Mouse (Mus musculus) right cerebral cortex, postnatal 14 days (tissue): ENCODE results near the gene Cdc26.

Source experiments
- DNase-seq: peaks from one replicate; pipeline ENCODE4 v3.0.0; 2022

The Cdc26 gene

DNA sequence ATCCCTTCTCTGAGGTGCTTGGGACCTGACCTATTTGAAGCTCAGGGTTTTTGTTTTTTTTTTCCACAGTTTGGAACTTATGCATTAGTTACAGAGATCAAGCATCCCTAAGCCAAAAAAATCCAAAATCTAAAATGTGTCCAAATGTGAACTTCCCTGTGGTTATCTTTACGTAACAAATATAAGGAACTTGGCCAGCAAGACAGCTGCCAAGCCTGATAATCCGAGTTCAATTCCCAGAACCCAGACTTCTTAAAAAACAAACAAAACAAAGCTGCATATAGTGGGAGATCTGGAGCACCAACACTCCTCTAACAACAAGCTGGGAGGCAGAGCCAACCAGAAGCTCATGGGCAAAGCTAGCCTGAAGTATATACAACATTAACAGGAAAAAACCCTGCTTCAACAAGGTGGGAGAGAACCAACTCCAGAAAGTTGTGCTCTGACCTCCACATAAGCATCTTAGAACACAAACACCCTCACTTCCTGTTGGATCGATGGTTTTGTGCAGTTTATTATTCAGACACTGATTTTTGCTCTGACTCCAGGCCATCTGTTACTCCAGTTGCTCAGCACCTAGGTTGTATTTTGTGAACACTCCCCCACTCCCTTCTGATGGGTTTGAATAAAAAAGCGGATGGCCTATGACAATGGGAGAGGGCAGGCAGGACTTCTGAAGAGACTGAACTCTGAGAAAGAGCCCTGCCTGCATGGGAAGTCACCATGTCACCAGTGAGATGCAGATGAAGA is 10.7 kb downstream of the Cdc26 start:
- DNase-seq: no peak

DNA sequence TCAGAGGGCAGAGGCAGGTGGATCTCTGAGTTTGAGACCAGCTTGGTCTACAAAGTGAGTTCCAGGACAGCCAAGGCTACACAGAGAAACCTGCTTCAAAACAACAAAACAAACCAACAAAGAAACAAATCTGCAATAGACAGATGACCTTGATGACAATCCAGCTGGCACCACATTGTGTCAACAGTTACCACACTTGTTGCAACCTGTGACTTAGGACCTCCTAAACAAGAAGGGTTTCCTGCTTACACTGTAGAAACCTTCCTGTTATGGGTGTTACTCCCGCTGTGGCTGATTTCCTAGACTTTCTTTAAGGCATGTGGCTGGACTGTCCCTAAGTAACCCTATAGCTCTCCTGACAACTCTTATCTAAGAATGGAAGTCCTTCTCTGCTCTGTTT is 12.6 kb downstream of the Cdc26 start:
- DNase-seq: no peak

- no peak for DNase-seq
Measured at GRCm38 (mm10) chr4:62393459-62393858, 15.0 kb downstream of the Cdc26 start.

GRCm38 (mm10) chr4:62391892-62392291 is 16.6 kb downstream of the Cdc26 start:
- no peak for DNase-seq

DNA sequence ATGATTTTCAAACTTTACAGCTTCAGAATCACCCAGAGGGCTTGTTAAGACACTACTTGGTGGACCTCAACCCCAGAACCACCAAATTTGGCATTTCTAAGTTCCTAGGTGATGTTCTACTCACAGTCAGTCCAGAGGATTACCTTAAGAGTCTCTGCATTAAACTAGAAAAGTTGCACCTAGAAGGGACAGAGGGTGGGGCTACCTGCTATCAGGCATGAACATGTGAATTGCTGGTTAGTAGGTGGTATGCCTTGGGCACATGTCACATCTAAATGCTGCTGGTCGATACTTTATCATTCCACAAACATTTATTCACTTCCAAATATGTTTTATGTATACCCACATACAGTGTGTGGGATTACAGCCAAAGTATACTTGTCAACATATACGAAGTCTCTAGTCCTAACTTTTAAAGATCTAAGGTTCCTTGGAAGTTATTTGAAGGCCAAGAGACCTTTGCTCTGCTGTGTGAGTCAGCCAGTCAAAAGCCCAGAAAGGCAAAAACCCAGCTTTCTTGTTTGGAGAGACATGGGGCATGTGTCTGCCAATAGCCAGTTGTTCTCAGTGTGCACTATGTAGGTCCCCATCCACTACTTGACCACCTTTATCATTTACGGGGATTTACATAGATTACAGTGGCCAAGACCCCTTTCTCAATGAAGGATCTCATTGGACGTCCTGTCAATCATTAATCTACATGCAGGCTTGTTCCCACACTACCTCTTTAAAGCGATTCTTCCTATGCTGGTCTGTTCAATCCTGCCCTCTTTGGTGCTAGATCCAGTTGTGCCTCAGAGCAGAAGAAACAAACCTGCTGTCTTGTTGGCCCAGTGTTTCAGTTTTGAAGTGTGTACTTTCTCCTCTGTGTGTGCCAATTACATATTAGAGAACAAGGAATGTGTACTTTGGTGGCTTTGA is 18.6 kb downstream of the Cdc26 start:
- no peak for DNase-seq

DNA sequence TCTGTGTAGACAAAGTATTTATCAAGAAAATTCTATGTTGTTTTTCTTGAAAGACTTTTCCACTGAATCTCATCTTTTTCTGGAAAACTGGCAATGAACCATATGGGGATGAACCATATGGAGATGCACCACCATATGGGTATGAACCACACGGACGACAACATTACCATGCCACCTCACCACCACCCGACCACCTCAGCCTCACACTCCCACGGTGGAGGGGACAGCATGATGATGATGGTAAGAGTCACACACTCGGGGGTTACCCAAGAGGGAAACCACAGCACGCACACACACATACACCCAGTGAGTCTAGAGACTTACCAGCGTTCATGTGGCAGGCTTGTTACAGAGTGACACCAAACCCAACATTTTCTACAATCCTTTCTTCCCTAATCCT is 23.0 kb downstream of the Cdc26 start:
- no peak for DNase-seq

- no peak for DNase-seq
Measured at GRCm38 (mm10) chr4:62384159-62384558, 24.3 kb downstream of the Cdc26 start.

DNA sequence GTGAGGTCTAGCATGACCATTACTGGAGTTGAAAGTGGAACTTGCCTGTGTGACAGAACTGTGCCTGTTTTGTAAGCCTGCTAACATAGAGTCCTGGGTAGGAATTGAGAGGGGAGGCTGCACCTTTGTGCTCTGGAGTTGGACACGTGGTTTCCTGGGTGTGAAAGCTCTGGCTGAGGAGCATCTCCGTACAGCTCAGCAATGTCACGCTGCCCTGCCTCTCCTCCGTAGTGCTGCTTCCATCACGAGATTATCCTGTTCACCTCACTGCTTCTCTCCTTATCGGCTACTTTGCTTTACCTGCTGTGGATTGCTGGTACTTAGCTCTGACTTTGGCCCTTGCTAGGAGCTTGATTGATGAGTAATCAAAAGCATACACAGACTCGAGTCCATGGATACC is 24.7 kb downstream of the Cdc26 start:
- no peak for DNase-seq

GRCm38 (mm10) chr4:62383207-62383606 is 25.2 kb downstream of the Cdc26 start:
- no peak for DNase-seq

DNA sequence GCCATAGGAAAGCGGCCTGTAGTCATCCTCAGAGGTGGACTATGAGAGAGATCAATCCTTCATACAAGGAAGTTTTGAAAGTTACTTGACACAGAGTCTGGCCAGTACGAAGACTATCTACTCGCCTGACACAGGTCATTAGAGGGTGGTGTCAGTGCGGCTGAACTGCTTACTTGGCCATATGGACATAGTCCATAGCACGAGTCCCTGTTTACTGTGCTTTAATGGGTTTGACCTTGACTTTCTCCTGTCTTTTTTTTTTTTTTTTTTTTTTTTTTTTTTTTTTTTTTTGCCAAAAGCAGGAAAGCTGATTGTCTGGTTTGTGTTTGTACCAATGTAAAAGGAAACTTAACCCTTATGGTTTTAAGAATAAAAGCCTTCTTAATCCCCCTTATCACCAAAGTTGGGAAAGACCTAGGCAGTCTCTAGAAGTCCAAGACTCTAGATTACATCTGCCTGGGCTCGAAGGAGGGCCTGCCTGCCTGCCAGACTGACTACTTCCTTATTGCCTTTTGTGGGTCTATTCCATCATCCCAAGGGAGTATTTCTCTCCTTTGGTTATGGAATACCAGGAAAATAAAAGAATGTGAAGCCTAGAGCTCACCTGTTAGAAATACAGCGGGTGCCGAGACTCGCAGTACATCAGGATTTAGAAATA is 28.6 kb downstream of the Cdc26 start:
- DNase-seq: no peak

DNA sequence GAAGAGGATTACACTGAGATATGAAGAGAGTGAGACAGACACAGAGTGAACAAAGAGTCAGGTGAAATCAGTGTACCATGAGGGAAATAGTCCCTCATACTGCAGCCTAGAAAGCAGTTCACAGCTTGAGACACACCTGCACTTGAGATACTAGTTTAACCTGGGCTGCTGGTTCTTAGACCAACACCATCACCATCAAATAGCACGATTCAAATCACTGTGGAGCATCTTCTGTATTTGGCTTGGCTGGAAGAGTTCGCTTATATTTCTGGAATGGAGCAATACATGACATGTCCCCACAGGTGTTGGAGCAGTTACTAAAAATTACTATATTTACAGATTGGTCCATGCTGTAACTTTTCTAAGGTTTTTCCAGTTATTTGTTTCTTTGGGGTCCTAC is 32.3 kb downstream of the Cdc26 start:
- no peak for DNase-seq

DNA sequence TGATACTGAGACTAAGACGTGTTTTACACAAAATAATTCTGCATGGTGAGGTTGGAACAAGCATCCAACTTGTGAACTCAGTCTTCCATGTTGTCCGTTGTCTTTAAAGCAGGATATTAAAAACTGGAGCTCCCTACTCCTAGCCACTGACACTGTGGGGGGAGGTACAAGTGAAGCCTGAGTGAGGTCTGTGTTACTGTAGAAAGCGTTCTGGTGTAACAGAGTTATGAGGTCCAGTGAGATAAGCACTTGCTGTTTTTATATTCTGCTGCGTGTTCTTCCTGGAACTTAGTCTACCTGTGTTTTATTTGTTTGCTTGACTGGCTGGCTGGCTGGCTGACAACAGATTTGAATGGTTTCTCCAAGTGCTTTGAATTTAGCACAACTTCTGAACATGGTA is 34.1 kb downstream of the Cdc26 start:
- DNase-seq: no peak

DNA sequence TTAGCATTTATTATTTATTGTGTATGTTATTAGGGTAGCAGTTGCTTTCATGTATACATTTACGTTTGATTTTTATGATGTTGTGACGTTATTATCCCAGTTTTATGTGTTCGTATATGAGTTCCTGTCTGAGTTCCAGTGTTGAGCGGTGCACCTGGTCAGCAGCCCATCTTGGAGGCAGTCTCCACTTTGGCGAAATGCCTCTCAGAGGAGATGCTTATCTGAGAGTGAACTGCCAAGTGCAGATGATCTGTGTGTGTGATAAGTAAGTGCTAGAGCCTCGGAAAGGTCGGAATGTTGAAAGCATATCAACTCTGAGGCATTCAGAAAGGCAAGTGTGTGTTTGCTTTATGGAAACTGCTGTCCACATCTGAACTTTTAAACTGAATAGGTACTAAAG is 34.8 kb downstream of the Cdc26 start:
- no peak for DNase-seq

GRCm38 (mm10) chr4:62372818-62373520 is 35.5 kb downstream of the Cdc26 start:
- DNase-seq: no peak

DNA sequence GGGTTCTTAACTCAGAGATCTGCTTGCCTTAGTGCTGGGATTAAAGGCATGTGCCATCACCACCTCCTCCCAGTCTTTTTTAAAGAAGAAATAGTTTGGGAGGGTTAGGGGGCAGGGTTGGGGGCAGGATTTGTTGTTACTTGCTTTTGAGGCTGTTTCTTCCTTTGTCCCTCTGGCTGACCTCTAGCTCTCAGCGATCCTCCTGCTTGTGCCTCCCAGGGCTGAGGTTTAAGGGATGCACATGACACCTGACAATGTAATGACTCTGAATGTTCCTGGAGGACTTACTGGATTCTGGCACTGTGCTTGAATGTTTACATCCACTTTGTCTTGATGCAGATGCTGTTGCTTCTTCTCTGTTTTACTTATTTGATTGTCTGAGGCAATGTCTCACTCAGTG is 36.0 kb downstream of the Cdc26 start:
- no peak for DNase-seq

DNA sequence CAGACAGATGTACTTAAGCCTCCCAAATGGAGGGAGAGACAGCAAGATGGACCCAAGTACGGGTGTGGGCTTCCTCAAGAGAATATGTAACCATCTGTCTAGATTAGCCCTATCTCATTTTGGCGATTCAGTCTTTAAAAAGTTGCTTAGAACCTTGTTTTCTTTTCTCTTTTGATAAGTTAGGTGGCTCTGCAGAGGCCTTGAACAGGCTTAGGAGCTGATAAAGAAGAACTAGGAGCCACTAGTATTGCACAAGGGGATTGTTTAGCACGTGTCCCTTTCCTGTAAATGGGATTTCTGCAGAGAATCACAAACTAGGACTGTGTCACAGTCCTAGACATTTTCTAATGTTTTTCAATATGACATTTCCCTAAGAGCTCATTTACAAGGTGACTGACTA is 39.4 kb downstream of the Cdc26 start:
- DNase-seq: no peak

DNA sequence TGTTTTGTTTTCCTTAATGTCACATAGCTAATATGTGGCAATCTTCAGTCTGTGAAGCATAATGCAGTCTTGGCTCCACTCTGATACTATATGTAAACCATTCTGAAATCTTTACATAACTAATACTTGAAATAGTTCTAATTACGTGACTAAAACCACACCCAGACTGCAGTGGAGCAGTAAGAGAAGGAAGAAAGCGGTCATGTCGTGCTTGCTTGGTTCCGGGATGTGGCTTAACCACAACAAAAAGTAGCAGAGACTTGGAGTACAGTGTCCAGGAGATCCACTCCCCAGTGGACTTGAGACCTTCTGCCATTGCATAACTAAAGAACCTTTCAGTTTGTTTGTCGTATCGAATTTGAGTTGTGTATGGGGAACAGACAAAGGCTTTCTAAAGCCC is 40.9 kb downstream of the Cdc26 start:
- DNase-seq: no peak

GRCm38 (mm10) chr4:62366291-62366690 is 42.2 kb downstream of the Cdc26 start:
- no peak for DNase-seq

DNA sequence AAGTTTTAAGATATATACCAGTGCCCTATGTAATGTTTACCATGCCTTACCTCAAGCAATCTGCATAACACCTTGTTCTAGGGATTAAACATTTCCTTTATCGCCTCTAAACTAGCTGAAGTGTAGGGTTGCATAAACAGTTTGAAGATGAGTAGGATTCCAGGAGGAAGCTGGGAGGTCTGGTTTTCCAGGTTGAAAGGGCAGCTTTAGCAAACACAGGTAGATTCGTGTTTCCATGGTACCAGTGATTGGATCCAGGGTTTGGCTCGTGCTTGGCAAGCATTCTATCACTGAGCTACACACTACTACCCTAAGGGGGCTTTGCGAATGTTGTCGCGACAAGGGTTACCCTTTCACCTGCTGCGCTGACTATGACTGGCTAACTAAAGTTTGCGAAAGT is 44.1 kb downstream of the Cdc26 start:
- DNase-seq: no peak

GRCm38 (mm10) chr4:62362437-62362836 is 46.0 kb downstream of the Cdc26 start:
- DNase-seq: no peak

DNA sequence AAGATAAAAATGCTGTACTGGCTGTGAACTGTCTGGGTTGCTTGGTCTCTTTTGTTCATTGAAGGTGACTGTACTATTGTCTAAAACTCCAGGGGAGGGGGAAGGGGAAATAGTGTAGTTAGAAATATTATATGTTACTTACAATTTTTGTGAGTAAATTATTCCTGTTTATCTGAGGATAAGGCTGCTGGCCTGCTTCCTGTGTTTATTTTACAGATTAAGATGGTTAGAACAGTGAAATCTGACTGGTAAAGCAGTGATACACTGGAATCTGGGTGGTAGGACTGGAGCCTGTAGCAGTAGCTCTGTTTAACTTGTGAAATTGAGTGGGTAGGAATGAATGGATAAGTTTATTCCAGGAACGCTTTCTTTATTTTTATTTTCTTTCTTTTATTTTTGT is 46.4 kb downstream of the Cdc26 start:
- no peak for DNase-seq

GRCm38 (mm10) chr4:62361571-62361970 is 46.9 kb downstream of the Cdc26 start:
- no peak for DNase-seq

DNA sequence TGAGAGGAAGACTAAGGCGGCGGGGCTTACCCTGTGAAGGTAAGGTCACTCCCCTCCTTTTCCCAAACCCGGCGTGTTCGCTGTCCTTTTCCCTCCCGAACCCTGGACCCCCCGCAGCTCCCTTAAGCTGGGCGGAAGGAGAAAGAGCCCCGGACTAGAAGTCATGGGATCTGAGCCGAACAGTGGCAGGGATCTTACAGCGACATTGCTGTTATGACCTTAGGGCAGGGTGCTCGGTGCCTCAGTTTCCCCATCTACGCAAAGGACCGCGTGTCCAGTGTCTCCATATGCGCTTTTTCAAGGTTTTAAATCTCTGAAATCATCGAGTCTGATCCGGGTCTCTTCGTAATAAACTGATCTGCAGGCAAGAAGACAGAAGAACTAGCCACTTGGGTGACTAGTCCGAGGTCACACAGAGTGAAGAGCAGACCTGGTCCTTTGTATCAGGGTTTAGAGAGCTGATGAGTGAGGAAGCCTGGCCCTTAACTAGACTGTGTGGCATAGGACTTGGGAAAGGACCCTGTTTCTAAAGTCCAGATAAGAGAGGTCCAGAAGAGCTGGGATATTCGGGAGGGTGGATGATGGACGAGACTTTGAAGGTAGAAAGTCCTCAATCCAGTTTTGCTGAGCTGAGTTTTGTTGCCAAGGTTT is 47.5 kb downstream of the Cdc26 start:
- DNase-seq: no peak
